Mouse (Mus musculus) cerebellum, adult 2 months (tissue): ENCODE data around the gene Myoz2.

Experiments used
- CTCF ChIP-seq: fragments of 200-500 bp; IDR thresholded peaks from 2 replicates; pipeline ENCODE4 v1.5.1; 2011; ENCODE audit warnings: low read depth, mild to moderate bottlenecking, control low read depth, low read length, moderate library complexity, borderline replicate concordance; ENCODE audit not compliant: insufficient read depth
- POLR2A ChIP-seq: fragments of 200-500 bp; IDR thresholded peaks from 2 replicates; pipeline ENCODE4 v1.6.1; 2011; ENCODE audit warnings: low read length, control low read depth, borderline replicate concordance; ENCODE audit not compliant: insufficient read depth

- TF ChIP-seq CTCF = no peak
- no peak for TF ChIP-seq POLR2A
Measured at GRCm38 (mm10) chr3:123025634-123026033, 9.2 kb downstream of the Myoz2 start.
